Mouse (Mus musculus) megakaryocyte, embryonic 14.5 days (primary cell): ENCODE measurements at regions not wholly inside any gene's neighbourhood (a gene's known extent, or its start where the extent isn't known, plus 50 kb on each side); places are given as distances from the start of the nearest gene placed in this dataset.

Experiments
- FLI1 ChIP-seq: IDR thresholded peaks from 2 replicates; pipeline ENCODE4 v1.6.1; 2012; ENCODE audit warnings: low read length, inconsistent platforms, mixed read lengths
- GATA1 ChIP-seq: IDR thresholded peaks from 3 replicates; pipeline ENCODE4 v1.6.1; 2012; ENCODE audit warnings: mixed read lengths, low read length, inconsistent platforms, borderline replicate concordance

DNA sequence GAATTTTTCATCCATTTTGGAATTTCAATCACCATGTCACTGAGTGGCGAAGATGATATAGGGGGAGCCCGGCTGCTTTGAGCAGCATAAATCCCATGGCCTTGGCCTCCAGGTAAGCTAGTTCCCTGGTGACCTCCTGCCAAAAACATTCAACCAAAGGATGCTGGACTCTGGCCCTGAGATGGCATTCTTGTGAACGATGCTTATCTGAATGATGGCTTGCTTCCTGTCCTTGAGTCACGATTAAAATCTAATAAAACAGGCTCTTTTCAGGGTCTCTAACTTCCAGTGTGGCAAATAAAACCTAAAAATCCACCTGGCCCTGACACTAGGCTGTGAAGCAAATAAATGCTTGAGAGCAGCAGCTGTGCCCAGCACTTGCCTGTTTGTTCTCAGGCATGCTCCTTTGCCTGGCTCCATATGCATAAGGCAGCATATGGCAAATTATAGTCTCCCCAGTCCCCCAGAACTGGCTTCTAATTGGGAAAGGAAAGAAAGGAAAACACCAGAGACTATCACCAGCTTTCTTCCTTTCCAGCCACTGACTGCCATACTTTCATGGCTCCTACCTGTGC lies 193.7 kb downstream of the Gm826 start:
- TF ChIP-seq GATA1, result no peak
- TF ChIP-seq FLI1, result no peak
